Mouse (Mus musculus) hindbrain, embryonic 10.5 days (tissue): ENCODE data around the gene Lrrc20. TPM values are rescaled to one million over a fixed set of nuclear protein-coding genes. Genes with fewer than 3 reads are reported as not detected.
A peak's percentile ranks its signal among the peaks of the same experiment; 100 is the strongest.
"Not testable (repeated sequence)": the region's sequence is repeated elsewhere in the genome, so short reads cannot be mapped to it uniquely, and the experiment has no call there.

ENCODE experiments used
- DNase-seq: peaks from one replicate; pipeline ENCODE4 v3.0.0-alpha.2; 2017; ENCODE audit warnings: low spot score
- H3K27ac ChIP-seq: fragments of 300-500 bp; sonication (generic); 2 replicates; pipeline ENCODE4 v1.5.1; 2016; ENCODE audit warnings: mild to moderate bottlenecking, moderate library complexity
- H3K27me3 ChIP-seq: fragments of 300-500 bp; sonication (generic); 2 replicates; pipeline ENCODE4 v1.6.1; 2016; ENCODE audit warnings: mild to moderate bottlenecking; ENCODE audit not compliant: poor library complexity, insufficient read depth, severe bottlenecking
- H3K36me3 ChIP-seq: fragments of 300-500 bp; sonication (generic); 2 replicates; pipeline ENCODE4 v1.6.1; 2016; ENCODE audit warnings: mild to moderate bottlenecking, moderate library complexity
- H3K4me1 ChIP-seq: fragments of 300-500 bp; sonication (generic); replicated peaks from 2 replicates; pipeline ENCODE4 v1.6.1; 2016; ENCODE audit warnings: mild to moderate bottlenecking
- H3K4me3 ChIP-seq: fragments of 300-500 bp; sonication (generic); 2 replicates; pipeline ENCODE4 v1.5.1; 2016; ENCODE audit warnings: mild to moderate bottlenecking, moderate library complexity
- H3K9me3 ChIP-seq: fragments of 300-500 bp; sonication (generic); 2 replicates; pipeline ENCODE4 v1.6.1; 2016; ENCODE audit warnings: mild to moderate bottlenecking, moderate library complexity
- WGBS: fragments of 180-500 bp; shearing (Covaris S2); methylation state at CpG from one replicate; pipeline ENCODE4 v1.1.7; 2016; 5-methylcytosine and 5-hydroxymethylcytosine counted together
- polyA plus RNA-seq: library from polyadenylated mRNA; unstranded; fragments of >200 nt; fragmentation: Nextera tagmentation; extraction: Ambion mirVana; gene quantifications from 2 replicates; pipeline ENCODE4 v1.2.1, GENCODE M21; 2016

The Lrrc20 gene
- polyA plus RNA-seq, 1 experiment from 2014 or later, result 13.5 TPM

- 12% methylated on average over 8 of the region's 8 CpGs for WGBS
- DNase-seq, result peak; percentile 19
- Histone ChIP-seq H3K36me3 (peaks cover 42% of the 10 kb centered on the region), H3K4me1 (peaks cover 45% of the 10 kb centered on the region), H3K4me3 (peak overlapping the region; percentile 100), H3K9me3 (no peaks in the 10 kb centered on the region), H3K27me3 (no peaks in the 10 kb centered on the region), H3K27ac (peak overlapping the region; percentile 94)
Measured at GRCm38 (mm10) chr10:61451463-61451930, 24.1 kb upstream of the Lrrc20 start.

- H3K4me3 ChIP-seq, result peak overlapping the region; percentile 100
- peak overlapping the region; percentile 94 for H3K27ac ChIP-seq
- H3K4me1 ChIP-seq, result peaks cover 42% of the 10 kb centered on the region
- H3K27me3 ChIP-seq, result no peaks in the 10 kb centered on the region
- under 1% methylated on average over 47 of the region's 62 CpGs for WGBS
- H3K36me3 ChIP-seq, result peaks cover 36% of the 10 kb centered on the region
- DNase-seq, result peak; percentile 58
- H3K9me3 ChIP-seq, result no peaks in the 10 kb centered on the region
Measured at GRCm38 (mm10) chr10:61451931-61452617, 23.5 kb upstream of the Lrrc20 start.

GRCm38 (mm10) chr10:61452645-61453044, 23.0 kb upstream of the Lrrc20 start, which contains the start of gene Eif4ebp2:
Eif4ebp2 (minus strand) TSS chr10:61452661.
- peak within 1 kb of the TSS; percentile 94 for H3K27ac ChIP-seq
- H3K36me3 ChIP-seq, result peaks cover 31% of the 10 kb centered on the region
- peaks cover 39% of the 10 kb centered on the region for H3K4me1 ChIP-seq
- 0% methylated on average over 36 of the region's 36 CpGs for WGBS
- DNase-seq, result peak; percentile 100
- H3K27me3 ChIP-seq, result no peaks in the 10 kb centered on the region
- no peaks in the 10 kb centered on the region for H3K9me3 ChIP-seq
- H3K4me3 ChIP-seq, result peak within 1 kb of the TSS; percentile 100

GRCm38 (mm10) chr10:61453171-61453570, 22.4 kb upstream of the Lrrc20 start:
- Histone ChIP-seq H3K4me1 (peaks cover 34% of the 10 kb centered on the region), H3K27ac (peak overlapping the region; percentile 94; the same call in 1 of the 2 replicates), H3K36me3 (peaks cover 25% of the 10 kb centered on the region), H3K4me3 (peak overlapping the region; percentile 100)
- not testable (repeated sequence) for H3K9me3 ChIP-seq, H3K27me3 ChIP-seq, DNase-seq
- 80% methylated on average over 3 of the region's 3 CpGs for WGBS

- no peaks in the 10 kb centered on the region for H3K27me3 ChIP-seq
- no peaks in the 10 kb centered on the region for H3K36me3 ChIP-seq
- H3K4me3 ChIP-seq, result no peak overlapping the region
- H3K4me1 ChIP-seq, result no peaks in the 10 kb centered on the region
- WGBS, result 72% methylated on average over 3 of the region's 3 CpGs
- H3K27ac ChIP-seq, result no peak overlapping the region
- DNase-seq, result no peak
- H3K9me3 ChIP-seq, result no peaks in the 10 kb centered on the region
Measured at GRCm38 (mm10) chr10:61457182-61457581, 18.4 kb upstream of the Lrrc20 start.

- Histone ChIP-seq H3K4me3 (no peak overlapping the region), H3K9me3 (no peaks in the 10 kb centered on the region), H3K27me3 (no peaks in the 10 kb centered on the region), H3K4me1 (no peaks in the 10 kb centered on the region), H3K27ac (no peak overlapping the region), H3K36me3 (no peaks in the 10 kb centered on the region)
- DNase-seq, result no peak
- WGBS, result 85% methylated on average over 4 of the region's 4 CpGs
Measured at GRCm38 (mm10) chr10:61465009-61465408, 10.6 kb upstream of the Lrrc20 start.

GRCm38 (mm10) chr10:61466242-61466641, 9.4 kb upstream of the Lrrc20 start:
- no peak overlapping the region for H3K27ac ChIP-seq
- peak; percentile 9 for DNase-seq
- H3K9me3 ChIP-seq, result no peaks in the 10 kb centered on the region
- no peaks in the 10 kb centered on the region for H3K36me3 ChIP-seq
- H3K4me3 ChIP-seq, result no peak overlapping the region
- no peaks in the 10 kb centered on the region for H3K27me3 ChIP-seq
- WGBS, result 69% methylated on average over 8 of the region's 8 CpGs
- H3K4me1 ChIP-seq, result no peaks in the 10 kb centered on the region

- H3K9me3 ChIP-seq, result no peaks in the 10 kb centered on the region
- no peak overlapping the region for H3K27ac ChIP-seq
- H3K4me1 ChIP-seq, result no peaks in the 10 kb centered on the region
- DNase-seq, result peak; percentile 52
- no peaks in the 10 kb centered on the region for H3K27me3 ChIP-seq
- no peaks in the 10 kb centered on the region for H3K36me3 ChIP-seq
- no peak overlapping the region for H3K4me3 ChIP-seq
- WGBS, result 34% methylated on average over 5 of the region's 5 CpGs
Measured at GRCm38 (mm10) chr10:61466873-61467272, 8.7 kb upstream of the Lrrc20 start.

GRCm38 (mm10) chr10:61468900-61469299, 6.7 kb upstream of the Lrrc20 start:
- 67% methylated on average over 7 of the region's 7 CpGs for WGBS
- no peaks in the 10 kb centered on the region for H3K27me3 ChIP-seq

GRCm38 (mm10) chr10:61473640-61474039, 2.0 kb upstream of the Lrrc20 start:
- Histone ChIP-seq H3K4me3 (no peak overlapping the region), H3K9me3 (no peaks in the 10 kb centered on the region)

More at GRCm38 (mm10) chr10:61468900-61469299, 6.7 kb upstream of the Lrrc20 start:
- DNase-seq, result no peak
- Histone ChIP-seq H3K27ac (no peak overlapping the region), H3K36me3 (no peaks in the 10 kb centered on the region), H3K4me3 (no peak overlapping the region), H3K9me3 (no peaks in the 10 kb centered on the region), H3K4me1 (no peaks in the 10 kb centered on the region)

GRCm38 (mm10) chr10:61474344-61474743, 1.3 kb upstream of the Lrrc20 start:
- Histone ChIP-seq H3K4me3 (peak overlapping the region; percentile 86), H3K36me3 (no peaks in the 10 kb centered on the region), H3K9me3 (no peaks in the 10 kb centered on the region), H3K27me3 (peaks cover 29% of the 10 kb centered on the region), H3K27ac (0 out of 2 replicates have a peak overlapping the region, but pooled peaks have one; percentile 95), H3K4me1 (peaks cover 35% of the 10 kb centered on the region)
- no peak for DNase-seq
- 80% methylated on average over 1 of the region's 1 CpGs for WGBS

More at GRCm38 (mm10) chr10:61473640-61474039, 2.0 kb upstream of the Lrrc20 start:
- DNase-seq, result no peak
- Histone ChIP-seq H3K27me3 (peaks cover 28% of the 10 kb centered on the region), H3K27ac (no peak overlapping the region), H3K4me1 (peaks cover 35% of the 10 kb centered on the region), H3K36me3 (no peaks in the 10 kb centered on the region)
- 81% methylated on average over 3 of the region's 3 CpGs for WGBS

- H3K4me3 ChIP-seq, result peak overlapping the region; percentile 86
- H3K27ac ChIP-seq, result peak overlapping the region; percentile 95
- DNase-seq, result peak; percentile 25
- H3K4me1 ChIP-seq, result peaks cover 35% of the 10 kb centered on the region
- peaks cover 29% of the 10 kb centered on the region for H3K27me3 ChIP-seq
- 3% methylated on average over 15 of the region's 15 CpGs for WGBS
- H3K36me3 ChIP-seq, result no peaks in the 10 kb centered on the region
- no peaks in the 10 kb centered on the region for H3K9me3 ChIP-seq
Measured at GRCm38 (mm10) chr10:61476440-61477165, 1.0 kb downstream of the Lrrc20 start.

GRCm38 (mm10) chr10:61479461-61479860, 3.9 kb downstream of the Lrrc20 start:
- H3K27me3 ChIP-seq, result peaks cover 25% of the 10 kb centered on the region
- no peaks in the 10 kb centered on the region for H3K36me3 ChIP-seq
- H3K27ac ChIP-seq, result no peak overlapping the region
- 91% methylated on average over 10 of the region's 10 CpGs for WGBS
- peaks cover 35% of the 10 kb centered on the region for H3K4me1 ChIP-seq
- no peaks in the 10 kb centered on the region for H3K9me3 ChIP-seq
- no peak for DNase-seq
- H3K4me3 ChIP-seq, result no peak overlapping the region
